9 mouse cellular contexts compared by ENCODE assay signal in genomic region chr1:90208503-90208860, GRCm38 (mm10). TPM values are rescaled to one million over a fixed set of nuclear protein-coding genes. Genes with fewer than 3 reads are reported as not detected.
DNase-seq lines count a peak whose midpoint lies in the region; ATAC-seq lines count a peak whose summit lies in the region.
"Had no signal": no experiment of that assay in that cellular context is flagged by ENCODE, and none has a peak within 500 bp of the region (broad histone marks: within the 10 kb centered on the region; RNA-seq: fewer than 3 reads in every experiment).

No protein-coding gene starts in this region.

- peak overlapping the region; percentile 50 for H3K4me2 ChIP-seq in limb, embryonic 15.5 days

- H3K4me1 ChIP-seq in limb, embryonic 15.5 days: peaks cover 64% of the 10 kb centered on the region

- ATAC-seq in limb, embryonic 15.5 days (ENCODE audit: insufficient number of reproducible peaks, low FRiP score, low TSS enrichment, low read depth): no peak
- no peak for ATAC-seq in megakaryocyte-erythroid progenitor cell, adult 5-6 weeks (replicated peaks; ENCODE audit: low FRiP score, low TSS enrichment, poor library complexity, severe bottlenecking)

- H3K9ac ChIP-seq in limb, embryonic 15.5 days: no peak overlapping the region

- H3K9me3 ChIP-seq in limb, embryonic 15.5 days: no peaks in the 10 kb centered on the region

- peaks cover 5% of the 10 kb centered on the region for H3K36me3 ChIP-seq in limb, embryonic 15.5 days

- peak overlapping the region; percentile 60; the same call in 1 of the 2 replicates for H3K4me3 ChIP-seq in limb, embryonic 15.5 days

- peak; percentile 72 for DNase-seq in gastrocnemius, adult 18-20 months (ENCODE audit: low spot score)
- DNase-seq in gastrocnemius, postnatal 14 days: no peak
- peak; percentile 21 for DNase-seq in ZHBTc4 (ENCODE audit: low read depth, low spot score)
- peak; percentile 78 for DNase-seq in heart, adult 8-10 months (ENCODE audit: low spot score)
- DNase-seq in ovary, adult 18-20 months (ENCODE audit: low spot score): no peak
- DNase-seq in right cerebral cortex, postnatal 10 days (ENCODE audit: low spot score in 2 of 2): no peak
- DNase-seq: B cell, adult 2 months had no signal

- intact Hi-C loops in gastrocnemius, postnatal 14 days (cut with DNase I; ENCODE audit: low total_unique reads): loop anchor here (10.0 kb wide), 1 partner anchor 376 kb away; no protein-coding TSS in a partner anchor

- H3K27ac ChIP-seq in limb, embryonic 15.5 days: no peak overlapping the region

- H3K27me3 ChIP-seq in limb, embryonic 15.5 days: no peaks in the 10 kb centered on the region

- WGBS in limb, embryonic 15.5 days: 31% methylated on average over 9 of the region's 9 CpGs

RNA-seq across cellular contexts. Expression of gene Ackr3, which starts 4.7 kb away (rescaled TPM):
- 10 to 100 TPM in 1 of 2 experiments, 1 to 10 TPM in 1; 9.0 to 12.1 TPM for total RNA-seq in gastrocnemius, adult 18-20 months (2021)
- 10 to 100 TPM; 14.1 to 16.2 TPM for total RNA-seq in gastrocnemius, postnatal 14 days (2021)
- total RNA-seq in heart, adult 8-10 months (2022): 10 to 100 TPM; 46.3 to 71.9 (median 54.9) TPM
- polyA plus RNA-seq in limb, embryonic 15.5 days (2015; fragmentation: Nextera tagmentation; extraction: Ambion mirVana): 34.6 and 38.1 TPM in 2 replicates
- total RNA-seq in megakaryocyte-erythroid progenitor cell, adult 5-6 weeks (2014; fragmentation: Nextera tagmentation): not detected in 2 replicates
- not detected in 2 replicates for total RNA-seq in megakaryocyte-erythroid progenitor cell, adult 5-6 weeks (2017)

RNA-seq across cellular contexts. Expression of gene Iqca, which starts 55.3 kb away (rescaled TPM):
- total RNA-seq in gastrocnemius, adult 18-20 months (2021): not detected
- total RNA-seq in gastrocnemius, postnatal 14 days (2021): under 1 TPM in 1 of 2 experiments, not detected in 1; 0.16 TPM
- total RNA-seq in heart, adult 8-10 months (2022): not detected
- polyA plus RNA-seq in limb, embryonic 15.5 days (2015; fragmentation: Nextera tagmentation; extraction: Ambion mirVana): 0.19 TPM in 1 of 2 replicates, not detected in the other
- total RNA-seq in megakaryocyte-erythroid progenitor cell, adult 5-6 weeks (2014; fragmentation: Nextera tagmentation): not detected in 2 replicates
- total RNA-seq in megakaryocyte-erythroid progenitor cell, adult 5-6 weeks (2017): not detected in 2 replicates

Comparison
In these comparisons a context has a peak if more than half of its experiments do, and no peak if none do; other contexts are left out.
1. DNase-seq: peak in gastrocnemius, adult 18-20 months (single experiment), ZHBTc4 (single experiment) and heart, adult 8-10 months (single experiment); none in gastrocnemius, postnatal 14 days (single experiment), ovary, adult 18-20 months (single experiment) and right cerebral cortex, postnatal 10 days (0 of 2).
2. RNA of gene Ackr3, which starts 4.7 kb away (total RNA-seq): 46.3 to 71.9 TPM in heart, adult 8-10 months, 14.1 to 16.2 TPM in gastrocnemius, postnatal 14 days and 9.0 to 12.1 TPM in gastrocnemius, adult 18-20 months; not detected in megakaryocyte-erythroid progenitor cell, adult 5-6 weeks; every median in the first group is over 4 times any median in the second.